Mouse (Mus musculus): Measurements from ENCODE around the gene Polr2i. TPM values are rescaled to one million over a fixed set of nuclear protein-coding genes. Genes with fewer than 3 reads are reported as not detected.
A peak's percentile ranks its signal among the peaks of the same experiment; 100 is the strongest.
"Not testable (repeated sequence)": the region's sequence is repeated elsewhere in the genome, so short reads cannot be mapped to it uniquely, and the experiment has no call there.

The Polr2i gene
- polyA plus RNA-seq, 1 experiment: 93.0 TPM

DNA sequence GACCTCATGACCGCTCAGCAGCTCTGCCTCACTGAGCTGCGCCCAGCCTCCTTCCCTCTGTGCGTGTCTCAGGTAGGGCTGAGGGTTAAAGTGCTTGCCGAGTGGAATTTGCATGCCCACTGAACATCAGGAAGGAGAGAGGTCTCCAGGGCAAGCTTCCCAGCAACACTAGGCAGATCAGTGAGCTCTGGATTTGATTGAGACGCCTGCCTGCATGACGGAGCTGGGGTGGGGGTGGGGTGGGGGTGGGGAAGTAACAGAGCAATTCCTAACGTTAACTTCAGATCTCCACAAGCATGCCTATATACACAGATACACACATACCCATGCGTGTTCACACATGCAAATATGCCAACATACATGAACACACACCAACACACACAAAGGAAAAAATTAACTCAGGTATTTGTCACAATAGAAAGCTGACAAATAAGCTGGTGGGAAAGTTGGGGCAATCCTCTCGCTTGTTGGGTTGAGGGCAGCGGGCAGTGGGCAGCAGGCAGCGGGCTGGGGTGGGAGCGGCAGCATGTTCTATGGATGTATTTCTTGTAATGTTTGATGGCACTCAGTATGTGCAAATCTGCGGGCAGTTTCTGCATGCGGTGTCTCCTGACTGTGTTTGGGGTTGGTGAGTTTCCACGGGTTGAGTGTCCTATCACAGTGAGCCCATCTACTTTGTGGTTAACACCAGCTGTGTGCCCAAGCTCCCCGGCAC lies 12.3 kb upstream of the Polr2i start:
- Histone ChIP-seq H3K4me3 (ENCODE audit: insufficient read depth, low read depth, low read length) (peak overlapping the region; percentile 60), H3K27ac (replicated peaks; ENCODE audit: low read depth, low read length) (no peak overlapping the region), H3K4me1 (ENCODE audit: control insufficient read depth, insufficient read depth, insufficient read length, low read length) (no peaks in the 10 kb centered on the region; the same call in 1 of the 2 replicates)

DNA sequence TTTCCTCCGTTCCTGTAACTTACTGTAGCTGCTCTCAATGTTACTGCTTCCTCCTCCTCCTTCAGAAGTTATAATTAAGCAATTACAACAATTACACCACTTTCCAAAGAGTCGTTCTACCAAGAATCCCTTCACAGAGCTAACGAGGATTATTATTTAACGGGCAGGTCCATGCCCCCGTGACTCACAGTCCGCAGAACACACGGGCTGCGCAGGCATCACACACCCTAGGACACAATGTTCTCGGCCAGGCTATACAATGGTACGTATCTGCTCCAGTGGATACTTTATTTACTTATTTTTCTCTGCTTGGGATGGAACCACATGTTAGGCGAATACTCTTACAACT lies 11.8 kb upstream of the Polr2i start:
- Histone ChIP-seq H3K4me1 (ENCODE audit: control insufficient read depth, insufficient read depth, insufficient read length, low read length) (no peaks in the 10 kb centered on the region; the same call in 1 of the 2 replicates), H3K4me3 (ENCODE audit: insufficient read depth, low read depth, low read length) (peak overlapping the region; percentile 60), H3K27ac (replicated peaks; ENCODE audit: low read depth, low read length) (no peak overlapping the region)

DNA sequence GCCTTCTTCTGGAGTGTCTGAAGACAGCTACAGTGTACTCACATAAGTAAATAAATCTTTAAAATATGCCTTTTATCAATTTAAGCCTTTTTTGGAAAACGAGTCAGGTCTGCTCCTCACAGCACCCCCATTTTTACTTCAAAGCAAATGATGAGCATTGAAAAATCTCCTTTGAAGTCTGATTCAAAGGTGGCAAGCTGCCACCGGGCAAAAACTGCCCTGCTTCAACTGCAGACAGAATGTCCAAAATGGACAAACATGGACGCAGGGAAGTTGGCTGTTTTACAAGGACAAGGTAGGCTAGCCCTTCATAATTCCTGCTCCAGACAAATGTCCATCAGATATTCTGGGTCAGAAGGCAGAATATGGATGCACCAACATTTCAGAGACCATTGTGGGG lies 10.3 kb upstream of the Polr2i start:
- Histone ChIP-seq H3K4me1 (ENCODE audit: control insufficient read depth, insufficient read depth, insufficient read length, low read length) (no peaks in the 10 kb centered on the region; the same call in 1 of the 2 replicates), H3K27ac (replicated peaks; ENCODE audit: low read depth, low read length) (no peak overlapping the region), H3K4me3 (ENCODE audit: insufficient read depth, low read depth, low read length) (no peak overlapping the region)

DNA sequence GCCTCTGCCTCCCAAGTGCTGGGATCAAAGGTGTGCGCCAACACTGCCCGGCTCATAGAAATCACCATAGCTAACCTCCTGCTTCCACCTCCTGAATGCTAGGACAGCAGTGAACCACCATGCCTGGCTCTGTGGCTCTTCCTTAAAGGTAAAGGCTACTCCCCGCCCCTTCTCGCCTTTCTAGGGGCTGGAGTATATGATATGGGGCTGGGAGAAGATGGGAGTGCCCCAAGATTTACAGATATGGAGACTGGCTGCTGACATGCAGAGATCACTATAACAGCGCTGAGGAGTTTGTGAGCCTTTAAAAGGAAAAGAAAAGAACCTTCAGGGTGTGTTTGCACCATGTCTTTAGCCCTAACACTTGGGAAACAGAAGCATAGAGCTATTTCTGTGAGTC lies 9.5 kb upstream of the Polr2i start:
- H3K4me1 ChIP-seq (ENCODE audit: control insufficient read depth, insufficient read depth, insufficient read length, low read length): no peaks in the 10 kb centered on the region; the same call in 1 of the 2 replicates
- H3K4me3 ChIP-seq (ENCODE audit: insufficient read depth, low read depth, low read length): no peak overlapping the region

DNA sequence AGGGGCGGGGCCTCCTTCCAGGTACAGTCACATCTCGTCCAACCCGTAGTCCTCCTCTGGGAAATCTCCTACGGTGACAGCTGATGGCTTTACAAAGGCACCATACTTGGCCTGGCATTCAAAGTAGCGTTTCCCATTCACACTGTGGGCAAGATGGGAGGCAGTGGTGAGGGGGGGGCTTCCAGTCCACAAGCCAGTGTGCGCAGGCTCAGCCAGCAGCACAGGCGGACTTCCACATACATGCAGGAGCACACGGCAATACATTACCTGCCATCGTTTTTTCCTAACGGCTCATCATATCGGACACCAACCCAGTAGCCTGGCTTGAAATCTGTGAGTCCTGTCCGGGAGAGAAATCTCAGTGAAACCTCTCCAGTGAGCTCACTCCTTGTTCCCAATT lies 7.5 kb upstream of the Polr2i start:
- Histone ChIP-seq H3K27ac (replicated peaks; ENCODE audit: low read depth, low read length) (no peak overlapping the region), H3K4me1 (ENCODE audit: control insufficient read depth, insufficient read depth, insufficient read length, low read length) (no peaks in the 10 kb centered on the region; the same call in 1 of the 2 replicates), H3K4me3 (ENCODE audit: insufficient read depth, low read depth, low read length) (no peak overlapping the region)

More for the DNA sequence above, 9.5 kb upstream of the Polr2i start:
- no peak overlapping the region for H3K27ac ChIP-seq (replicated peaks; ENCODE audit: low read depth, low read length)

DNA sequence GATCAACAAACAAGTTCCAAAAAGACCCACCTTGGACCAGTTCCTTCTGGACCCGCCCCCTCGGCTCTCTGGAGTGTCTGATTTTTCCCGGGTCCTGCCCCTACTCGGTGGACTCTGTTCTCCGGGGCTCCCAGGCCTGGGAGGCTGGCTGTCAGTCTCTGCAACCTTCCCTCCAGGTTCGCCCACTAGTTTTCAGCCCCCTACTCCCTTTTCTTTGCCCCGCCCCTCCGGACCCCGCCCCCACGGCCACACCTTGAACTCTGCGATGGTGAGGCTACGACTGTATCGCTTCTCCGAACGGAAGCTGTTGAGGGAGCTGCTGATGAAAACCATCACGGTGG lies 450 bp upstream of the Polr2i start:
- no peak overlapping the region for H3K27ac ChIP-seq (replicated peaks; ENCODE audit: low read depth, low read length)
- H3K4me1 ChIP-seq (ENCODE audit: control insufficient read depth, insufficient read depth, insufficient read length, low read length): peaks cover 2% of the 10 kb centered on the region; the same call in 1 of the 2 replicates
- H3K4me3 ChIP-seq (ENCODE audit: insufficient read depth, low read depth, low read length): peak overlapping the region; percentile 76

DNA sequence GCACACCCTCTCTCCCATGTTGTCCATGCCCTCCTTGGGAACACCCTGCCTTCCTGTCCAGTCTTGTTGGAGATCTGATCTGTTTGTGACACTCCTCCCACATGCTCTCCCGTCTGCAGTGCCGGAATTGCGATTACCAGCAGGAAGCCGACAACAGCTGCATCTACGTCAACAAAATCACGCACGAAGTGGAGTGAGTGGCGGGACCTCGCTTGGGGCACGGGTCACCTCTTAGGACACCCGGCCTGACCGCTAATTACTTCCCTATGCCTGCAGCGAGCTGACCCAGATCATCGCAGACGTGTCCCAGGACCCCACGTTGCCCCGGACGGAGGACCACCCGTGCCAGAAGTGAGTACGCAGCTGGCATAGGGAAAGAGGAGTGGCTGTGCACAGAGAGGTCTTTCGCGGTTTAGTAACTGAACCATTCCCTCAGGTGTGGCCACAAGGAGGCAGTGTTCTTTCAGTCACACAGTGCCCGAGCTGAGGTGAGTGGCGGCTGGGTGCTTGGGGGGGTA lies 942 bp downstream of the Polr2i start:
- H3K4me1 ChIP-seq (ENCODE audit: control insufficient read depth, insufficient read depth, insufficient read length, low read length): peaks cover 2% of the 10 kb centered on the region; the same call in 1 of the 2 replicates
- H3K27ac ChIP-seq (replicated peaks; ENCODE audit: low read depth, low read length): peak overlapping the region; percentile 81
- peak overlapping the region; percentile 83 for H3K4me3 ChIP-seq (ENCODE audit: insufficient read depth, low read depth, low read length)

DNA sequence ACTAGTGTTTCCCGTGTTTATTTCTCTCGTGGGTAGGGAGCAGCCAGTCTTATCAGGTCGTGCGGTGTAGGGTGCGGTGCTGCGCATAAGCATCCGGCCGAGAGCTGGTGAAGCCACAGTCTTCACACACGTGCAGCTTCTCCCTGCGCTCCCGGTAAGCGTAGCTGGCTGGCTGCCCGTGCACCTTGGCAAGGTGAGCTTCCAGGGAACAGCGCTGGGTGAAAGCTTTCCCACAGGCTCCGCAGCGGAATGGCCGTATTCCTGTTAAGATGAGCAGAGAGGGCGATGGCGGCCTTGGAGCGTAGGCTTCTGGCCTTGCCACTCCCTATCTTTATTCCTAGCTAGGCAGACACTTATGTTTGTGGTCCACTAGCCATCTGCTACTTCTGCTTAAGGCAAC lies 1.6 kb downstream of the Polr2i start:
- H3K4me1 ChIP-seq (ENCODE audit: control insufficient read depth, insufficient read depth, insufficient read length, low read length): peaks cover 2% of the 10 kb centered on the region; the same call in 1 of the 2 replicates
- no peak overlapping the region for H3K27ac ChIP-seq (replicated peaks; ENCODE audit: low read depth, low read length)
- H3K4me3 ChIP-seq (ENCODE audit: insufficient read depth, low read depth, low read length): peak overlapping the region; percentile 1; the same call in 1 of the 2 replicates

DNA sequence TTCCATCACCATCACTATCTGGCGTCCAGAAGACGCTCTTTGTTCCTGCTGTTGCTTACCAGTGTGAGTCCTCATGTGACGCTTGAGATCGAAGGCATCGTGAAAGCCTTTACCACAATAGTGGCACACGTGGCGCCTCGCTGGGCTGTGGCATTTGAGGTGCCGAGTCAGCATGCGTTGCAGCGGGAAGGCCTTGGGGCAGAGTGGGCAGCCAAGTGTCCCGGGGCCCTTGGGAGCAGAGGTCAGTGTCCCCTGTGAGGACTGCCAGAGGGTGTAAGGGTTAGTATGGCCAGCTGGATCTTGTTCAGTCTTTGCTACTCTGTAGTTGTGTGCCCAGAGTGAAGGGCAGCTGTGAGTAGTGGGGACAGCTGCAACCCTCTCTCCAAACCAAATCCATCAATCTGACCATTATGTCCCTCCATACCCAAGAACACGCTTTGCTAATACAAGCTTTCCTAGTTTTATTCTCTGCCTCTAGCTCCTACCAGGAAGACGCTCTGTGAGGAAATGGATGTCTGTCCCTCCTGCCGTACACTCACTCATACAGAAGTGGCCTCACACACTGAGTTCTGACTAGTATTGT lies 2.6 kb downstream of the Polr2i start:
- Histone ChIP-seq H3K27ac (replicated peaks; ENCODE audit: low read depth, low read length) (no peak overlapping the region), H3K4me3 (ENCODE audit: insufficient read depth, low read depth, low read length) (no peak overlapping the region), H3K4me1 (ENCODE audit: control insufficient read depth, insufficient read depth, insufficient read length, low read length) (peaks cover 2% of the 10 kb centered on the region; the same call in 1 of the 2 replicates)

DNA sequence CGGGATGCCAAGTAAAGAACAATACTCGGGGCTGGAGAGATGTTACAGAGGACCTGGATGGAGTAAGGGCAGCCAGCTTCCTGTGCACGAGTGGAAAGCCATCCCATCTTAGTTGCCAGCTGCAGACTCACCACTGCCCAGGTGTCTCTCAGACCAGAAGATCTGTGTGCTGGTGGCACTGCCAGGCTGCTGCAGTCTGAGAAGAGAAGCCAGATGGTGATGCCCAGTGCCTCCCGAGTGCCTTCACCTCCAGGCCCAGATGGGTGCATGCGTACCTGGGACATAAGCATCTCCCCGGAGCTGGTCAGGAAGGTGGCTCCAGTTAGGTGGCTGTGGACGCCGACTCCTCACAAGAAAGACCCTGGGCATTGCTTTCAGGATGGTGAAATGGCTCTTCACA lies 3.3 kb downstream of the Polr2i start:
- H3K27ac ChIP-seq (replicated peaks; ENCODE audit: low read depth, low read length): no peak overlapping the region
- H3K4me1 ChIP-seq (ENCODE audit: control insufficient read depth, insufficient read depth, insufficient read length, low read length): peaks cover 2% of the 10 kb centered on the region; the same call in 1 of the 2 replicates
- H3K4me3 ChIP-seq (ENCODE audit: insufficient read depth, low read depth, low read length): no peak overlapping the region

DNA sequence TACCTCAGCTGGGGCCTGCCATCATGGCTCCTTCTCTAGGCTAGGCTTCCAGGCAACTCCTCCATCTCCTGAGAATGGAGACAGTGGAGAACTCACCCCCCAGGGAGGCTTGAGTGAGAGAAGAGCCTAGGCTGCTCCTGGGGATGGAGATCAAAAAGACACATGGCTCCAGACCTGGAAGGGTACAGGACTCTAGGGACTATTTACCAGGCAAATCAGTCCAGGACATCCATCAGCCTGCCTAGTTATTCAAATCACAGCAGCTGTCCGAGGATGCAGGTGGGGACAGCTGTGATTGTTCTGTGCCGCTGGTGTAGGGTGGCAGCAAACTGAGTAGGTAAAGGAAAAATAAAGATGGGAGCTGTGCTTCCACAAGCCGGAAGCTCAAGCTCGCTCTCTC lies 3.9 kb downstream of the Polr2i start, which contains the start of gene Ovol3:
TSS of gene Ovol3 (minus strand) at position 101 of the 400 bp plus-strand sequence.
- Histone ChIP-seq H3K27ac (replicated peaks; ENCODE audit: low read depth, low read length) (no peak within 1 kb of the TSS), H3K4me1 (ENCODE audit: control insufficient read depth, insufficient read depth, insufficient read length, low read length) (peaks cover 2% of the 10 kb centered on the region; the same call in 1 of the 2 replicates), H3K4me3 (ENCODE audit: insufficient read depth, low read depth, low read length) (no peak within 1 kb of the TSS)

DNA sequence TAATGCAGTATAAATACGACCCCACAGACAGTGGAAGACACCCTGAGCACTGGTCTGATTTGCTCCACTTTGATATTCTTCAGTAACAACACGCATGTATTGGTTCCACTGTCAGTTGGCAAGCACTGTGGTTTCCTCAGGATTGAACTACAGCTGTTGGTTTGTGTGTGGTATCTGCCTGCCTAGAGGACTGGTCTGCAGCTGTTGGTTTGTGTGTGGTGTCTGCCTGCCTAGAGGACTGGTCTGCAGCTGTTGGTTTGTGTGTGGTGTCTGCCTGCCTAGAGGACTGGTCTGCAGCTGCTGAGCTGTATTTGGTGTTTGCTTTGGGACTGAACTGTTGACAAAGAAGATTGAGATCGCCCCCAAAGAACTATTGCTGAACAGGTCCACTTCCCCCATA lies 5.6 kb downstream of the Polr2i start:
- not testable (repeated sequence) for H3K4me3 ChIP-seq (ENCODE audit: insufficient read depth, low read depth, low read length); H3K27ac ChIP-seq (replicated peaks; ENCODE audit: low read depth, low read length); H3K4me1 ChIP-seq (ENCODE audit: control insufficient read depth, insufficient read depth, insufficient read length, low read length)

DNA sequence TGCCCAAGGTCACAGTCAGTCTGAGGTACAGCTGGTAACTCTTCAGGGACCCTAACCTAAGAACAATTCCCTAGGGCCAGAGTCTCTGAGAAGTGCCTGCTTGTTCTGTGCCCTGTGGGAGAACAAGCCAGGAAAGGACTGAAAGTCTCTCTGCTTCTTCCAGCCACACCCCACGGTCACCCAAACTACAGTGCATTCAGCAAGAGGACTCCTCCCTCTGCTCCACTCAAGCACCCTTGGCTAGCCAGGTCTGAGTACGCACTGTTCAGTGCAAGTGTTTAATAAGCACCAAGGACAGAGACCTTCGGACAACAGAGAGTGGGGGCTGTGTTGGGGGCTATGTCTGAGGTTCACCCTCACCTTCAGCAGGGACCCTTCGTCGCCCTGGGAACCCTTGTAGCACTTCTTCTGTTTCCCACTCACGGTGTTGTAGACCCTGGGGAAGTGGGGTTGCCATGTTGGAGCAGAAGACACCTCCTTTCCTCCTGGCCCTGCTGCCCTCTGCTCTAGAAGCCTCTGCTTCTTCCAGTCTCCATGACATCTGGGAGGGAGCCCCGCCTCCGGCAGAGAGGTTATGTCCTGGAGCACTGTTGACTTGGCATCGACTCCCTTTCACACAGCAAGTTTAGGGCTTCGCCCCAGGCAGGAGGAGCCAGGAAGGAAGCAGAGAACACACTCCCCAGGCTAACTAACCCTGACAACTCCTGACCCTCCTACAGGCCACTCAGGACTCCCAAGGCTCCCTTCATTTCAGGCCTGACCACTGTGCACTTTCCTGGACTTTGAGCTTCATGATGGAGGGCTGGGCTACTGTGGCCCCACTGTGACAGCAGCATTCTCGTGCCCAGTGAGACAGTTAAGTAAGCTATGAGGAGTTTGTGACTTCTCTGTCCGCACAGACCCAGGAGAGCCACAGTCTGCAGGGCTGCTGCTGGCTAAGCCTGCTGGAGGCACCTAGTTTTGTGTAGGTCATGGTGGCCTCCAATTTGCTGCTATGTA lies 20.5 kb downstream of the Polr2i start:
- Histone ChIP-seq H3K4me3 (ENCODE audit: insufficient read depth, low read depth, low read length) (peak overlapping the region; percentile 36), H3K27ac (replicated peaks; ENCODE audit: low read depth, low read length) (peak overlapping the region; percentile 82), H3K4me1 (ENCODE audit: control insufficient read depth, insufficient read depth, insufficient read length, low read length) (peaks cover 4% of the 10 kb centered on the region)

DNA sequence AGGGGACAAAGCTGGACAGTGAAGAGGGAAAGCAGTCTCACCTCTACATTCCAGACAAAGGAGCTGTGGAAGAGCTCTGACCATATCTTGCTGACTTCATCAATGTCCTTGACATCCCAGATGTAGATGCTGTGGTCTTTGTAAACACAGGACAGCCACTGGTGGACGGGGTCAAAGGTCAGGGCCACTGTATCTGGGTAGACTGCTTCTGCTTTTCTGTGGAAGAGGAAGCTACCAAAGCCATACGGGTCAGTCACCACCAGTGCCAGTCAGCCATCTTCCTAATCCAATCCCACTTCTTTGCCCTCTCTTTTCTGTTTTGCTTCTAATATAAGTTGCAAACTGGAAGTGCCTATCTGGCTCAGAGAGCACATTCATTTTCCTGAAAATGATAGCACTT lies 33.3 kb downstream of the Polr2i start:
- Histone ChIP-seq H3K4me3 (ENCODE audit: insufficient read depth, low read depth, low read length) (no peak overlapping the region), H3K27ac (replicated peaks; ENCODE audit: low read depth, low read length) (no peak overlapping the region), H3K4me1 (ENCODE audit: control insufficient read depth, insufficient read depth, insufficient read length, low read length) (no peaks in the 10 kb centered on the region)

DNA sequence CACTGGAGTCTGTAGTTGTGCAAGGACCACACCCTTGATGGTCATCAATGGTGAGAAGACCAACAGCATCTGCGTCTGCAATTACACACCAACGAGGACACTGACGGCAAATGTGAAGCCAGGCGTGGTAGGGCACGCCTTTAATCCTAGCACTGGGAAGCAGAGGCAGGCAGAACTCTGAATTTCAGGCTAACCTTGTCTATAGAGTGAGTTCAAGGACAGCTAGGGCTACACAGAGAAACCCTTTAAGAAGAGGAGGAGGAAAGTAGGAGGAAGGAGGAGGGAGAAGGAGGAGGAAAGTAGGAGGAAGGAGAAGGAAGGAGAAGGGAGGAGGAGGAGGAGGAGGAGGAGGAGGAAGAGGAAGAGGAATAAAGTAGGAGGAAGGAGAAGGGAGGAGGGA lies 33.8 kb downstream of the Polr2i start:
- Histone ChIP-seq H3K4me1 (ENCODE audit: control insufficient read depth, insufficient read depth, insufficient read length, low read length) (no peaks in the 10 kb centered on the region), H3K4me3 (ENCODE audit: insufficient read depth, low read depth, low read length) (no peak overlapping the region), H3K27ac (replicated peaks; ENCODE audit: low read depth, low read length) (no peak overlapping the region)
